ENCODE assay signal across 18 mouse cellular contexts in genomic region chr2:117446876-117447275, GRCm38 (mm10).
DNase-seq lines count a peak whose midpoint lies in the region; ATAC-seq and TF ChIP-seq lines count a peak whose summit lies in the region.
"Had no signal": no experiment of that assay in that cellular context is flagged by ENCODE, and none has a peak within 500 bp of the region (broad histone marks: within the 10 kb centered on the region; RNA-seq: fewer than 3 reads in every experiment).

No protein-coding gene starts in this region.

- no peaks in the 10 kb centered on the region for H3K27me3 ChIP-seq in spleen, adult 2 months (ENCODE audit: control insufficient read depth, insufficient read depth, low read length)
- H3K27me3 ChIP-seq in midbrain, embryonic 16.5 days (ENCODE audit: control insufficient read depth, insufficient read depth, low read depth, low read length): no peaks in the 10 kb centered on the region
- H3K27me3 ChIP-seq: neural tube, embryonic 15.5 days had no signal

- H3K9ac ChIP-seq in midbrain, embryonic 16.5 days (ENCODE audit: low read depth, low read length): no peak overlapping the region
- H3K9ac ChIP-seq: midbrain, embryonic 13.5 days; neural tube, embryonic 15.5 days had no signal

- H3K4me2 ChIP-seq in midbrain, embryonic 16.5 days (ENCODE audit: low read length): no peak overlapping the region
- H3K4me2 ChIP-seq: midbrain, embryonic 13.5 days; neural tube, embryonic 15.5 days had no signal

- peak; percentile 46 for ATAC-seq in granulocyte monocyte progenitor cell, adult 5-6 weeks (replicated peaks; ENCODE audit: poor library complexity, severe bottlenecking)
- peak; percentile 55; the same call in 1 of the 2 replicates for ATAC-seq in neutrophil, adult 5-6 weeks (ENCODE audit: extremely low read depth, insufficient number of reproducible peaks, low FRiP score, poor library complexity, severe bottlenecking)
- ATAC-seq in midbrain, embryonic 16.5 days: no peak
- ATAC-seq: forebrain, embryonic 16.5 days; intestine, postnatal 0 days; midbrain, embryonic 13.5 days had no signal

- no peaks in the 10 kb centered on the region for H3K9me3 ChIP-seq in midbrain, embryonic 16.5 days (replicated peaks; ENCODE audit: control insufficient read depth, low read length, poor library complexity, severe bottlenecking)
- H3K9me3 ChIP-seq: midbrain, embryonic 13.5 days; neural tube, embryonic 15.5 days had no signal

- TF ChIP-seq POLR2A in spleen, adult 2 months (IDR thresholded peaks at IDR 0.05; ENCODE audit: low read depth, low read length): no peak

- H3K36me3 ChIP-seq in spleen, adult 2 months (ENCODE audit: control insufficient read depth, insufficient read depth, low read length): no peaks in the 10 kb centered on the region
- H3K36me3 ChIP-seq in midbrain, embryonic 16.5 days (ENCODE audit: control insufficient read depth, insufficient read depth, low read length): no peaks in the 10 kb centered on the region
- H3K36me3 ChIP-seq: midbrain, embryonic 13.5 days; neural tube, embryonic 15.5 days had no signal

- H3K4me1 ChIP-seq in spleen, adult 2 months (ENCODE audit: control insufficient read depth, insufficient read depth, insufficient read length): peaks cover 4% of the 10 kb centered on the region; the same call in 1 of the 2 replicates
- no peaks in the 10 kb centered on the region for H3K4me1 ChIP-seq in midbrain, embryonic 16.5 days (ENCODE audit: control insufficient read depth, insufficient read depth, low read length)
- H3K4me1 ChIP-seq: midbrain, embryonic 13.5 days; neural tube, embryonic 15.5 days had no signal

- DNase-seq in spleen, adult 2 months (ENCODE audit: low read depth in 1 of 2, low spot score in 2 of 2): peak; percentile 22 to 31
- DNase-seq in spleen, adult 12 weeks (ENCODE audit: low spot score): no peak
- no peak for DNase-seq in left cerebral cortex, adult 9 months (ENCODE audit: low spot score in 2 of 2)
- DNase-seq in right cerebral cortex, postnatal 4 days: no peak
- DNase-seq in gastrocnemius, postnatal 4 days (ENCODE audit: low spot score in 2 of 2): no peak
- DNase-seq: adrenal gland, postnatal 36 days; heart, postnatal 36 days; kidney, postnatal 25 days; layer of hippocampus, postnatal 36 days; lung, adult 18-20 months had no signal

- TF ChIP-seq CTCF in spleen, adult 2 months (IDR thresholded peaks at IDR 0.05; ENCODE audit: extremely low read depth, insufficient read depth, insufficient read length, insufficient replicate concordance): no peak

- no peak overlapping the region for H3K4me3 ChIP-seq in spleen, adult 2 months (ENCODE audit: extremely low read depth, insufficient read depth, insufficient read length)
- H3K4me3 ChIP-seq in midbrain, embryonic 16.5 days (ENCODE audit: low read depth, low read length): no peak overlapping the region
- H3K4me3 ChIP-seq: heart, adult 2 months; midbrain, embryonic 13.5 days; neural tube, embryonic 15.5 days had no signal

- WGBS in spleen, adult 2 months: 11% methylated on average over 4 of the region's 4 CpGs
- WGBS in midbrain, embryonic 16.5 days: 87% methylated on average over 4 of the region's 4 CpGs

- no peak overlapping the region for H3K27ac ChIP-seq in spleen, adult 2 months (ENCODE audit: insufficient read depth, low read length)
- no peak overlapping the region for H3K27ac ChIP-seq in midbrain, embryonic 16.5 days (ENCODE audit: low read length)
- H3K27ac ChIP-seq: heart, adult 2 months; midbrain, embryonic 13.5 days; neural tube, embryonic 15.5 days had no signal

Comparison
In these comparisons a context has a peak if more than half of its experiments do, and no peak if none do; other contexts are left out.
1. DNase-seq: peak in spleen, adult 2 months (2 of 2); none in spleen, adult 12 weeks (single experiment), left cerebral cortex, adult 9 months (0 of 2), right cerebral cortex, postnatal 4 days (single experiment) and gastrocnemius, postnatal 4 days (0 of 2).